Mouse (Mus musculus) intestine, embryonic 15.5 days (tissue): ENCODE measurements around the gene Adgrl3. TPM values are rescaled to one million over a fixed set of nuclear protein-coding genes. Genes with fewer than 3 reads are reported as not detected.

Source experiments
- ATAC-seq: fragments of 200-750 bp; cut with Nextera tagmentation; 2 replicates; pipeline ENCODE4 v1.8.0; 2017; ENCODE audit warnings: moderate TSS enrichment, moderate library complexity
- H3K27ac ChIP-seq: fragments of 300-500 bp; sonication (generic); 2 replicates; pipeline ENCODE4 v1.5.1; 2015; ENCODE audit warnings: mild to moderate bottlenecking, inconsistent platforms
- H3K27me3 ChIP-seq: fragments of 300-500 bp; sonication (generic); replicated peaks from 2 replicates; pipeline ENCODE4 v1.6.1; 2015; ENCODE audit warnings: inconsistent platforms
- H3K36me3 ChIP-seq: fragments of 300-500 bp; sonication (generic); 2 replicates; pipeline ENCODE4 v1.6.1; 2015; ENCODE audit warnings: inconsistent platforms
- H3K4me1 ChIP-seq: fragments of 300-500 bp; sonication (generic); replicated peaks from 2 replicates; pipeline ENCODE4 v1.6.1; 2015; ENCODE audit warnings: inconsistent platforms
- H3K4me2 ChIP-seq: fragments of 300-500 bp; sonication (generic); replicated peaks from 2 replicates; pipeline ENCODE4 v1.6.1; 2015; ENCODE audit warnings: mild to moderate bottlenecking, inconsistent platforms
- H3K4me3 ChIP-seq: fragments of 300-500 bp; sonication (generic); replicated peaks from 2 replicates; pipeline ENCODE4 v1.5.1; 2015; ENCODE audit warnings: inconsistent platforms
- H3K9ac ChIP-seq: fragments of 300-500 bp; sonication (generic); 2 replicates; pipeline ENCODE4 v1.6.1; 2015; ENCODE audit warnings: inconsistent platforms
- H3K9me3 ChIP-seq: fragments of 300-500 bp; sonication (generic); 2 replicates; pipeline ENCODE4 v1.6.1; 2016; ENCODE audit warnings: inconsistent platforms
- WGBS: fragments of 180-500 bp; shearing (Covaris S2); methylation state at CpG from one replicate; pipeline ENCODE4 v1.1.7; 2015; 5-methylcytosine and 5-hydroxymethylcytosine counted together
- polyA plus RNA-seq: library from polyadenylated mRNA; unstranded; fragments of >200 nt; fragmentation: Nextera tagmentation; extraction: Ambion mirVana; gene quantifications from 2 replicates; pipeline ENCODE4 v1.2.1, GENCODE M21; 2015

Adgrl3 gene
- polyA plus RNA-seq, 1 experiment from 2014 or later: 10.9 TPM

DNA sequence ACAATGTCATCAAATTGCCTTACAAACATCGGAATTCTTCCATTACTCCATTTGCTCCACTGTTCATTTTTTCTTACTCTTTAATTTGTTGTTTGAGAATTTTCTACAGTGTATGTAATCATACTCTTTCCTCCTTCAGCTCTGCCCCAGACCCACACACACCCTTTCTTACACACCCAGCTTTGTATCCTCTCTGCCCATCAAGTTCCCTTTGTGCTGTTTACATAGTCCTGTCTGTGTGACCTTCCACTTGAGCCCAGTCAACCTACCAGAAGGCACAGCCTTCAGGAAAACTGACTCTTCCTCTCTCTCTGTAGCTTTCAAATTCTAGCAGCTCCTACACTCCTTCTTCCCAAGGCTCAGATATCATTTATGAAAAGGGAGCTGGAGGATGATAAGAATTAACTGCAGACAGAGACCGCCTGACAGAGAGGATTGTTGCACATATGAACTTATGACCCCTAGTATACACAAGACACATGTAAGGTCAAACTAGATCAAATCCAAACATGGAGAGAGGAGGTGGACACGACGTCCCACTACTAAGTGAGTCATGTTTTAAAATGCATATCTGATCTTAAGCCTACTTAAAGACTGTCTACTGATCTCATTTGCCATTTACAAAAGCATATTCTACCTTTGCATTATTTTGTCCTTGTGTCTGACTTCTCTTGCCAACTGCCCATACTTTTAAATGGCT is 654.5 kb downstream of the Adgrl3 start:
- WGBS: 46% methylated on average over 4 of the region's 4 CpGs
- ATAC-seq: peak; percentile 84
- H3K36me3 ChIP-seq: no peaks in the 10 kb centered on the region
- no peaks in the 10 kb centered on the region for H3K9me3 ChIP-seq
- no peaks in the 10 kb centered on the region for H3K4me1 ChIP-seq
- no peak overlapping the region for H3K27ac ChIP-seq
- no peak overlapping the region for H3K9ac ChIP-seq
- no peaks in the 10 kb centered on the region for H3K27me3 ChIP-seq
- H3K4me3 ChIP-seq: no peak overlapping the region
- no peak overlapping the region for H3K4me2 ChIP-seq

DNA sequence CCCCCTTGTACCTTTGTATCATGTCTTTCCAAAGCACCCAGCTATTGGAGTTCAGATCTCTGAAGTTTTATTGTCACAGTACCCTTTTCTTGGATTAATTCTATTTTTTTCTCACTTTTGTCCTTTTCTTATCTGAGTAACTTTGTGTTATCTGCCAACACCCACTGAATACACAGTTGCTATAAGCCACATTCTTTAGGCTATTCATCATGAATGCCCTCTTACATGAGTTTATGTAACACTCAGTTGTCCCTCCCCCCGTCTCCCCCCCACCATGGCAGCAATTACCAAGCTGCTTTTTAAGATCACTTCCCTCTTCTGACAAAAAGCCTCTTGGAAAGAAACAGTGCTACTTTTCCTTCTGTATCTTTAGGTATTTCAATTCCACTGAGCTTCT is 655.0 kb downstream of the Adgrl3 start:
- ATAC-seq: peak; percentile 94
- Histone ChIP-seq H3K27me3 (no peaks in the 10 kb centered on the region), H3K4me2 (no peak overlapping the region), H3K9ac (no peak overlapping the region), H3K4me1 (no peaks in the 10 kb centered on the region), H3K36me3 (no peaks in the 10 kb centered on the region), H3K9me3 (no peaks in the 10 kb centered on the region), H3K27ac (no peak overlapping the region), H3K4me3 (no peak overlapping the region)
- 39% methylated on average over 1 of the region's 1 CpGs for WGBS

DNA sequence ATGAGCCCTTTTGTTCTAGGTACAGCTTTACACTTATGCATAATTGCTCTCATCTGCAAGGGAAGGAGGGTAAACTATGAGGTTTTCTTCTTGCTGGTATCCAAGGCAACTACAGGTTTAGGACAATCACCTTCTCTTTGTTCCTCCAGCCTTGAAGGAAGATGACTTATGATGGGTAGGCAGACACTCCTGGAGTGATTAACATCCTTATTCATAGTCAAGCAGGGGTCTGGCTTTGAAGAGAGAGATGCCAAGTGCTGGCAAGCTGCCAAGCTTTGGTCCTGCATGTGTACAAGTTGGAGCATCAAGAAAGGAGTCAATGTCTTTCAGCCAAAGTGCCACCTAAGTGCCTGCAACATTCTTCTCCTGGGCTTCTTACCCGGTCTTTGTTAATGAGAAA is 657.0 kb downstream of the Adgrl3 start:
- H3K27ac ChIP-seq: no peak overlapping the region
- H3K9ac ChIP-seq: no peak overlapping the region
- H3K4me1 ChIP-seq: no peaks in the 10 kb centered on the region
- H3K27me3 ChIP-seq: no peaks in the 10 kb centered on the region
- H3K4me2 ChIP-seq: no peak overlapping the region
- WGBS: 97% methylated on average over 1 of the region's 1 CpGs
- no peak for ATAC-seq
- H3K4me3 ChIP-seq: no peak overlapping the region
- H3K9me3 ChIP-seq: no peaks in the 10 kb centered on the region
- H3K36me3 ChIP-seq: no peaks in the 10 kb centered on the region

DNA sequence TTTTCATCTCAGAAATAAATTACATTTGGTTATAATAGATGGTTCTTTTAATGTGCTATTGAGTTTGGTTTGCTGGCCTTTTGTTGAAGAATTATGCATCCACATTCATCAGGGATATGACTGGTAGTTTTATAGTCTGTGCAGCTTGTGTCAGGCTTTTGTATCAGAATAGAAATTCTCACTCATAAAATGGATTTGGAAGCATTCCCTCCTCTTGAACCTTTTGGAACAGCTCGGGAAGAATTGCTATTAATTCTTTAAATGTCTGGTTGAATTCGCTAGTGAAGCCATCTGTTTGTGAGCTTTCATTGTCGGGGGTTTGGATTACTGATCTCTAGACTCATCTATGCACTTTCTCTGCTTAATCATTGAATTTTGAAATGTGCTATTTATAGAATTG is 666.3 kb downstream of the Adgrl3 start:
- ATAC-seq: no peak

DNA sequence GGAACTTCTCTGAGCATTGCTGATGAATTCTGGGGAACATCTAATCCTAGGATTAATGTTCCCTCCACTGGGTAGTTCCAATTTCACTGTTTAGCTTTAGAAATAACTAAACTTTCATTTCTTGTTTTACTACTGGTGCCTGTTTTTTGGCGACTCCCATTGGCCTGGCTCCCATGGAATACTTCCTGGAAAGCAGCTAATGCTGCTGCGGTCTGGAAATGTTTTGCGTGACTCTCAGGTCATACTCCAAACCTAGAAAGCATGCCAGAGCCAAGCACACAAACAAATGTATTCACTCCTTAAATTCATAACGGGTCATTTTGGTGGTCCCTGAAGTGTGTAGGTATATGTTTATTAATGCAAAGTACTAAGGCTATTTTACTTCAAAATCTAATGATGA is 666.9 kb downstream of the Adgrl3 start:
- H3K36me3 ChIP-seq: no peaks in the 10 kb centered on the region
- no peaks in the 10 kb centered on the region for H3K4me1 ChIP-seq
- no peak overlapping the region for H3K9ac ChIP-seq
- no peak overlapping the region for H3K4me3 ChIP-seq
- H3K9me3 ChIP-seq: no peaks in the 10 kb centered on the region
- H3K4me2 ChIP-seq: no peak overlapping the region
- ATAC-seq: no peak
- no peaks in the 10 kb centered on the region for H3K27me3 ChIP-seq
- 63% methylated on average over 4 of the region's 4 CpGs for WGBS
- no peak overlapping the region for H3K27ac ChIP-seq

More for the DNA sequence above, 666.3 kb downstream of the Adgrl3 start:
- H3K27ac ChIP-seq: no peak overlapping the region
- H3K4me2 ChIP-seq: no peak overlapping the region
- H3K9me3 ChIP-seq: no peaks in the 10 kb centered on the region
- H3K4me3 ChIP-seq: no peak overlapping the region
- no peaks in the 10 kb centered on the region for H3K36me3 ChIP-seq
- no peaks in the 10 kb centered on the region for H3K4me1 ChIP-seq
- H3K27me3 ChIP-seq: no peaks in the 10 kb centered on the region
- H3K9ac ChIP-seq: no peak overlapping the region
- WGBS: 69% methylated on average over 3 of the region's 3 CpGs

DNA sequence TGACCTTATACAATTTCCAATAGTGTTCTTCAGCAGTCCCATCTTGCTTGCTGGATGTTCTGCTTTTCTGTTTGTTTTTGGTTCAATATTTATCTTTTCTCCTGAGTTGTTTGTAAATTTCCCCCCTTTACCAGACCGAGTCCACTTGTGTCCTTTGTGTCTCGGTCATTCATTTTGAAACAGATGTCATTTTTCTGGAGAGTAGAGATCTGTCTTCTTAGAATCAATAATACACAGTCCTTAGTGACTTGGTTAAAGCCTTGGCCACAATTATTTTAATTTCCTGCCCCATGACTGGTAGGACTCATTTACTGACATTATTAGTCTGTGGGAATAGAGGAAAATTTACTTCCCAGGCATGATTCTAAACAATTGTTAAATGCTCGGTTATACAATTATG is 709.7 kb downstream of the Adgrl3 start:
- Histone ChIP-seq H3K27me3 (no peaks in the 10 kb centered on the region), H3K9me3 (no peaks in the 10 kb centered on the region), H3K9ac (no peak overlapping the region), H3K27ac (no peak overlapping the region), H3K4me2 (no peak overlapping the region), H3K4me1 (no peaks in the 10 kb centered on the region), H3K36me3 (no peaks in the 10 kb centered on the region), H3K4me3 (no peak overlapping the region)
- WGBS: 52% methylated on average over 3 of the region's 3 CpGs
- ATAC-seq: no peak

DNA sequence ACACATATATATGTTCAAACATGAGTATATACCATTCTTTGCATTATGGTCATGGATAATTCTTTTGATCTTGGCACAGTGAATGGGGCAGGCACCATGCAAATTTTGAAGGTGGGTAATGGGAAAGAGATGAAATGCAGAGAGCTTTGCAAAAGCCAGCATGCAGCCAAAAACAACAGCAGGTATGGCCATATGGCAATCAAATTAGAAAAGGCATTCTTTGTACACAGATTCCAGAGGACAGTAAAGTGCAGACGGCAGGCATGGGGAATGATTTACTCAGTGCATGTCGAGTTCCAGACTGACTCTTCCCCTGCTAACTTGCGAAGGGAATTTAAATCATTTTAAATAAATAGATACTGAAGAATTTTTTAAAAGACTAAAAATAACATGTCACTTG is 716.1 kb downstream of the Adgrl3 start:
- no peak for ATAC-seq
- H3K4me3 ChIP-seq: no peak overlapping the region
- no peaks in the 10 kb centered on the region for H3K9me3 ChIP-seq
- H3K36me3 ChIP-seq: no peaks in the 10 kb centered on the region
- H3K27ac ChIP-seq: no peak overlapping the region
- no peaks in the 10 kb centered on the region for H3K27me3 ChIP-seq
- WGBS: 51% methylated on average over 3 of the region's 3 CpGs
- no peaks in the 10 kb centered on the region for H3K4me1 ChIP-seq
- H3K9ac ChIP-seq: no peak overlapping the region
- no peak overlapping the region for H3K4me2 ChIP-seq

DNA sequence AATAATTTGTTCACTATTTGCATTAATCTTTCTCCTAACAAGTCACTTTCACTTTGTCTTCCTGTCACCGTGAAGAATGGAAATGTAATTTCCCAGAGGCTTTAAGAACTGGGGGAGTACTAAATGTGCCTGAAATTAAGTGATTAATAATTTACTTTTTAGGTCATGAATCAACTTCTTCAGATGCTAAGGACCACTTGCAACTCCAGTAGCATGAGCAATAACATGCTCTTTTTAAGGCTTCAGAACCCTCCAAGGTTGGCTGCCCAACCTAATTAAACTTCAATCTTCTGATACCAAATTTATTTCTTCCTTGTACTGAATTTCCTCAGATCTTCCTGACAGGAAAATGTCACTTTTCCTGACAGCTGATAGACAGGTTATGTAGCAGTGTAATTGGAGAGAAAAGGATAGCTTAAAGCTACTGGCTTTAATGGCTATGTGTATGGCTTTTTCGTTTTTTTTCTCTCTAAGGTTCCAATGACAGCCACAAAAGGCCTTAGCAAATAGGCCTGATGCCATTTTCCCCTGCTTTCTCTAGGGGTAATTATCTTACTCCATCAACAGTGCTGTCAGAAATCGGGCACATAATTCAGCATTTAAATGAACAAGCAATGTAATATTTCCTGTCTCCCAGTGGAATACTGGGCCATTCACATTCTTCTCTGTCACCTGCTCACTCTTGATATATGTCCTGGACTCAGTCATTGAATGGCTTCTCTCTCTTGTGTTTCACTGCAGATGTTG is 718.5 kb downstream of the Adgrl3 start:
- WGBS: 74% methylated on average over 3 of the region's 3 CpGs
- no peaks in the 10 kb centered on the region for H3K36me3 ChIP-seq
- ATAC-seq: no peak
- no peak overlapping the region for H3K9ac ChIP-seq
- no peaks in the 10 kb centered on the region for H3K27me3 ChIP-seq
- H3K27ac ChIP-seq: no peak overlapping the region
- H3K4me3 ChIP-seq: no peak overlapping the region
- no peaks in the 10 kb centered on the region for H3K4me1 ChIP-seq
- H3K9me3 ChIP-seq: no peaks in the 10 kb centered on the region
- H3K4me2 ChIP-seq: no peak overlapping the region

DNA sequence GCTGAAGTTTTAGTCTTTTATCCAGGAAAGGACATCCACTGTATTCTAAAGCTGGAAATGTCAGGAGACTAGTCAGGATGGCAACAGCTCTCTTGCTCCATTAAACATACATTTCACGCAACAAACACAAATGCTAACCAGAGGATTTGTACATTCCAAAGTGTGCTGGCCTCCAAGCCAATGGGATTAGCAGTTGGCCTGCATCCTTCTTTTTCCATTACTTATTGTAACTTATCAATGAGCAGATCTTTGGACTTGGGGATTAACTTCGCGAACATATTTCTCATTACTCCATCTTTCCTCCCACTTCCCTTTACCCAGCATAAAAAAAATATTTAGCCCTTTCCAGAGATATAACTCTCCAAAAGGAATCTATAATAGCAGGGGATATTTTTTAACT is 732.5 kb downstream of the Adgrl3 start:
- Histone ChIP-seq H3K9ac (no peak overlapping the region), H3K4me2 (no peak overlapping the region), H3K27me3 (no peaks in the 10 kb centered on the region), H3K9me3 (no peaks in the 10 kb centered on the region), H3K27ac (no peak overlapping the region), H3K4me1 (no peaks in the 10 kb centered on the region), H3K4me3 (no peak overlapping the region), H3K36me3 (no peaks in the 10 kb centered on the region)
- 91% methylated on average over 3 of the region's 3 CpGs for WGBS
- ATAC-seq: no peak

DNA sequence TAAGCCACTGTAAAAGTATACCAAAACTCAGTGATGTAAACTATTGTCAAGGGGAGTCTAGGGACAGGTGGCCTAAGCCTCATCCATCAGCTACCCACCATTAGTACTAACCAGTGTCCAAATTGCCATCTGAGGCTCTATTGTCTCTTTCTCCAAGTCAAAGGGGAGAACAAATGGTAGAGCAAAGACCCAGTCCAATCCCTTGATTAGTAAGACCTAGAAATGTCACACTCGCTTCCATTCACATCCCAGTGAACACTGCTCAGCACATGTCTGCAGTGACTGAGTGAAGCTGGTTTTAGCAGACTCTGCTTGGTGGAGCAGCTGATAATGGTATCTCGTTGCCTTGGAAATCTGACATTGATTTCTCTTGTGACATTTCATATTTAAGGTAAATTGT is 735.8 kb downstream of the Adgrl3 start:
- Histone ChIP-seq H3K9ac (no peak overlapping the region), H3K27ac (no peak overlapping the region), H3K4me3 (no peak overlapping the region), H3K36me3 (no peaks in the 10 kb centered on the region), H3K4me1 (no peaks in the 10 kb centered on the region), H3K27me3 (no peaks in the 10 kb centered on the region), H3K4me2 (no peak overlapping the region), H3K9me3 (no peaks in the 10 kb centered on the region)
- WGBS: 89% methylated on average over 2 of the region's 2 CpGs
- no peak for ATAC-seq

DNA sequence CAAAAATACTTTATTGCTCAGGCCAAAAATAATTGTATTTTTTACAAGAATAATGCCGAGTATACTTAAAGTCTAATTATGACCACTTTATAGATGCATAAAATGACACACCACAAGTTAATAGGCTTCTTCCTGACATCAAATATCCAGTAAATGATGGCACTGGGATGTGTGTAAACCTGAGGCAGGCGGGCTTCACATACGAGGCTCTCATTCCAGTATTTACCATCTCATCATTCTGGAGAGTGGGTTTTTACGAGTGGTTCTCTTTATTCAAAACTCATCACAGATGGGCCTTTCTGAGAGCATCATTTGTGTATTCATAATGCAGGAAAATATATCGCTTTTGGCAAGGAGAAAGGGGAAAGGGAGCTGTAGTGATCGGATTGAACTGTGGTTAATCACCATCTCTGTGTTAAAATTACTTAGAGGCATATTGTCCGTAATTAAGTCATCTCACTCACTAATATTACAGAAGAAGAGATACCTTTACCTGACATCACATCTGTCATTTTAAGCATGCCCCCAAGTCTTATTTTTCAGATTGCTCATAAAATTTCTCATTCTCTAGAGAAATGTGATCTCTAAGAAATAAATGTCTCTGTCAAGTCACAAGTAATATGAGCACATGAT is 737.3 kb downstream of the Adgrl3 start:
- Histone ChIP-seq H3K9me3 (no peaks in the 10 kb centered on the region), H3K4me3 (no peak overlapping the region), H3K36me3 (no peaks in the 10 kb centered on the region), H3K27me3 (no peaks in the 10 kb centered on the region), H3K4me1 (no peaks in the 10 kb centered on the region), H3K9ac (no peak overlapping the region), H3K4me2 (no peak overlapping the region), H3K27ac (no peak overlapping the region)
- 82% methylated on average over 7 of the region's 7 CpGs for WGBS
- no peak for ATAC-seq

DNA sequence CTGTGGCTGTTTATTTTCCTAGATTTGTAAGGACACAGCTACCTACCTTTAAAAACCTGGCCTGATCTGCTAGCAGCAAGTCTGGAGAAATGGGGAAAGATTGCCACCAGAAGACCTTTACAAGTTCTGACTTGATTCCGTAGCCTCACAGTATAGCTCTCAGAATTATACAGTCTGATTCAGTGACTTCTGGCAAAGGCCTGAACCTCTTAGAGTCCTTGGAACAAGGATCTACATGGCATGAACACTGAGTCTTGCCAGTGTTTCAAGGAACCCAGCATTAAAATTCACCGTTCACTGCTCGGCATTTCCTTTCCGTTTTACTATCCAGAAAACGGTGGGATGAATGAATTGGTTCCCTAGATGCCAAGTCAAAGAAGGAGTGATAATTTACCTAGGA is 756.3 kb downstream of the Adgrl3 start:
- Histone ChIP-seq H3K36me3 (no peaks in the 10 kb centered on the region), H3K9me3 (no peaks in the 10 kb centered on the region), H3K27me3 (no peaks in the 10 kb centered on the region), H3K4me2 (no peak overlapping the region), H3K9ac (no peak overlapping the region), H3K4me3 (no peak overlapping the region), H3K4me1 (no peaks in the 10 kb centered on the region), H3K27ac (no peak overlapping the region)
- 69% methylated on average over 5 of the region's 5 CpGs for WGBS
- no peak for ATAC-seq

DNA sequence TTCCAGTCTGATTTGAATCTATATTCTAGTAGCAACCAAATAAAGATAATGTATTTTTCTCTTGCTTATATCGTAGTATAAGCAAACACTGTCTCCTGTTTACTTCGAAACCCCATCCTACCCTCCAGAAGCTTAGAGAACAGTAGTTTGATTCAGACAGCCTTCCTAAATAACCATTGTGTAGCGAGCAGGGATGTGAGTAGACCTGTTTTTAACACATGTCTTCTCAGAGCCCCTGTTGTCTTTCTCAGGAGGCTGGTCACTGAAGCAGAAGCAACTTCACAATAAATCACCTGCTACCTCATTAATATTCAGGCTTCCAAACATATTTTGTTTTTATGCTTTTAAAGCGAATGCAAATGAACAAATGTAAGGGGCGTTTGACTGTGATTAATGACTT is 756.8 kb downstream of the Adgrl3 start:
- Histone ChIP-seq H3K27me3 (no peaks in the 10 kb centered on the region), H3K36me3 (no peaks in the 10 kb centered on the region), H3K4me1 (no peaks in the 10 kb centered on the region), H3K4me3 (no peak overlapping the region), H3K27ac (no peak overlapping the region), H3K4me2 (no peak overlapping the region), H3K9me3 (no peaks in the 10 kb centered on the region), H3K9ac (no peak overlapping the region)
- WGBS: 72% methylated on average over 5 of the region's 5 CpGs
- no peak for ATAC-seq
